Mouse (Mus musculus): ENCODE measurements around the gene Osbp. TPM values are rescaled to one million over a fixed set of nuclear protein-coding genes. Genes with fewer than 3 reads are reported as not detected.

Gene Osbp
- total and polyA plus RNA-seq, 3 experiments, result 33.8 to 95.1 (median 81.7) TPM

DNA sequence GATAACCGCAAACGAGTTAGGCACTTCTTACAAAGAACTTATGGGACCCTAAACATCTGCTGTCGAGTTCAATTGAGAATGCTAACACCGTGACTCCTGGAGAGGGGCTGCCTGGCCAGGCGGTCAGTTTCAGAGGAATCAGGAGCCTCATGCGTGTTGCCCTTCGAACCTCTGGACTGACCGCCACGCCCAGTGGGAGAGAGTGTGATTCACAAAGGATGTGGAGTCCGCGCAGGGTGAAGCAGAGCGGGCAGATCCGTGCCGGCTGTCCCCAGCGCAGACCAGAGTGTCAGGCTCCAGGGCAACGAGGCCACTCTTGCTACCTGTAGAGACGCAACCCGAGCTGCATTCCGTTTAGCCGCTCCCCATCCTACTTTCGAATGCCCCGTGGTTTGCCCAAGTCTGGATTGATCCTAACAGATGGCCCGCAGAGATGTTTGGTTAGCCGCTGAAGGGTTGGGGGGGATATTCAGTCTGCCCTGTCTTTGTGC, 44.6 kb downstream of the Osbp start:
- intact Hi-C loops (cut with DNase I), result loop anchor here (2.0 to 10.0 kb wide), 4 partner anchors 98 to 1828 kb away; partner anchors contain the start of genes Fads1, Lpxn, Patl1 and Zfp91

GRCm38 (mm10) chr19:12010916-12011559, 45.3 kb downstream of the Osbp start:
- H3K4me3 ChIP-seq, result peak overlapping the region; percentile 78
- H3K4me1 ChIP-seq (ENCODE audit: control insufficient read depth, insufficient read depth, low read length), result 0 out of 2 replicates have a peak, but pooled peaks cover 1% of the 10 kb centered on the region
- no peaks in the 10 kb centered on the region for H3K27me3 ChIP-seq (ENCODE audit: control insufficient read depth, insufficient read depth, low read length)
- H3K27ac ChIP-seq, result peak overlapping the region; percentile 69
- WGBS, result under 1% methylated on average over 26 of the region's 26 CpGs
- no peak for TF ChIP-seq CTCF (IDR thresholded peaks at IDR 0.05)
- no peak for TF ChIP-seq POLR2A (IDR thresholded peaks at IDR 0.05; ENCODE audit: insufficient read depth, low read depth, low read length)
- no peak for TF ChIP-seq EP300 (IDR thresholded peaks at IDR 0.05; ENCODE audit: insufficient read depth, low read depth, low read length)
- peak; percentile 76 to 79 for DNase-seq
- intact Hi-C loops (cut with DNase I), result loop anchor here (2.0 to 10.0 kb wide), 4 partner anchors 98 to 1829 kb away; partner anchors contain the start of genes Fads1, Lpxn, Patl1 and Zfp91
- H3K79me2 ChIP-seq (replicated peaks; ENCODE audit: control insufficient read depth, insufficient read depth, low read length), result no peaks in the 10 kb centered on the region
- H3K9ac ChIP-seq (ENCODE audit: low read depth, low read length), result peak overlapping the region; percentile 57
- no peaks in the 10 kb centered on the region for H3K36me3 ChIP-seq (ENCODE audit: control insufficient read depth, insufficient read depth, low read length)

More for the DNA sequence above, 44.6 kb downstream of the Osbp start:
- H3K4me1 ChIP-seq (ENCODE audit: control insufficient read depth, insufficient read depth, low read length), result 0 out of 2 replicates have a peak, but pooled peaks cover 1% of the 10 kb centered on the region
- H3K9ac ChIP-seq (ENCODE audit: low read depth, low read length), result peak overlapping the region; percentile 62
- H3K36me3 ChIP-seq (ENCODE audit: control insufficient read depth, insufficient read depth, low read length), result no peaks in the 10 kb centered on the region
- H3K79me2 ChIP-seq (replicated peaks; ENCODE audit: control insufficient read depth, insufficient read depth, low read length), result no peaks in the 10 kb centered on the region
- peak overlapping the region; percentile 78 for H3K4me3 ChIP-seq
- 0% methylated on average over 24 of the region's 24 CpGs for WGBS
- H3K27me3 ChIP-seq (ENCODE audit: control insufficient read depth, insufficient read depth, low read length), result no peaks in the 10 kb centered on the region
- DNase-seq, result peak; percentile 75 to 77
- H3K27ac ChIP-seq, result peak overlapping the region; percentile 69
- TF ChIP-seq POLR2A (IDR thresholded peaks at IDR 0.05; ENCODE audit: insufficient read depth, low read depth, low read length) (0 out of 2 replicates have a peak, but pooled peaks have one; percentile 39), EP300 (IDR thresholded peaks at IDR 0.05; ENCODE audit: insufficient read depth, low read depth, low read length) (no peak), CTCF (IDR thresholded peaks at IDR 0.05) (no peak)

DNA sequence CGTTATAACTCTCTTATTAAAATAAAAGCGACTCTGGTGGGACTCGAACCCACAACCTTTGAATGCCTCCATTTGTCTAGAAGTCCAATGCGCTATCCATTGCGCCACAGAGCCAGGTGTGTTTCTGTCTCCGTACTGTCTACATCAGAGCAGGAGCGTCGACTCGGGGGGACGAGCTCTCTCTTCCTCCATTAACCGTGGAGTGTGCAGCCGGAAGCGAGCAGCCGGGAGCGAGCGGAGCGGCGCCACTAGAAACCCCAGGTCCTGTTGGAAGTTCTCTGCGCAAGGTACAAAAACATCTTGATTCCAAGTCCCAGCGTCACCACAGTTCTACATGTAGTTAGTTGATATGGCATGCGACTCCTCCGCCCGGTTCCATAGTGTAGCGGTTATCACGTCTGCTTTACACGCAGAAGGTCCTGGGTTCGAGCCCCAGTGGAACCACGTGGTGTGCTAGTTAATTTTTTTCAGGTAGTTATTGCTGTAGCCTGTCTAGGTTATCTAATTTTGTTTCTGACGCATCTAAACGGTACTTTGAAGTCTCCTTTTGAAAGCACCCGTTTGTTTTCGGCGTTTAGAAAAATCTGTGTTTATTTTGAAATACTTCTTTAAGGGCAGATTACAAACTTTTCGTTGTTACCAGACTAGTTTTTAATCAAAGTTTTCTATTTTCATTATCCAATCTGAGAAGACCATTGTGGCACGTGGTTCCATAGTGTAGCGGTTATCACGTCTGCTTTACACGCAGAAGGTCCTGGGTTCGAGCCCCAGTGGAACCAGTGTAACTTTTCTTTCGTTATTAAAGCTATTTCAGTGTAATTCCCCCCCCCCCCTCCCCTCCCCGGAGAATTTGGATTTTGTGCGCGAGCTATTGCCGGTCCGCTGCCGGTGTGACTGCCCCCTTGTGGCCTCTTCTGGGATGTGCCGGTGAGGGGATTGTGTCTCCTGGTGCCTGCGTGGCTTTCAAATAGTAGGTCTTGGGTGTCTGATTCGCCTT, 46.1 kb downstream of the Osbp start:
- Histone ChIP-seq H3K27me3 (ENCODE audit: control insufficient read depth, insufficient read depth, low read length) (no peaks in the 10 kb centered on the region), H3K9ac (ENCODE audit: low read depth, low read length) (peak overlapping the region; percentile 84), H3K4me1 (ENCODE audit: control insufficient read depth, insufficient read depth, low read length) (0 out of 2 replicates have a peak, but pooled peaks cover 1% of the 10 kb centered on the region), H3K79me2 (replicated peaks; ENCODE audit: control insufficient read depth, insufficient read depth, low read length) (no peaks in the 10 kb centered on the region), H3K36me3 (ENCODE audit: control insufficient read depth, insufficient read depth, low read length) (no peaks in the 10 kb centered on the region), H3K27ac (peak overlapping the region; percentile 69), H3K4me3 (peak overlapping the region; percentile 78)
- WGBS, result under 1% methylated on average over 49 of the region's 49 CpGs
- TF ChIP-seq POLR2A (IDR thresholded peaks at IDR 0.05; ENCODE audit: insufficient read depth, low read depth, low read length) (no peak), CTCF (IDR thresholded peaks at IDR 0.05) (peak; percentile 70), EP300 (IDR thresholded peaks at IDR 0.05; ENCODE audit: insufficient read depth, low read depth, low read length) (peak; percentile 30; the same call in 1 of the 2 replicates)
- peak; percentile 89 for DNase-seq
- intact Hi-C loops (cut with DNase I), result loop anchor here (2.0 to 10.0 kb wide), 5 partner anchors 99 to 1830 kb away; partner anchors contain the start of genes Fads1, Lpxn, Mrpl16 and Patl1

GRCm38 (mm10) chr19:12012615-12013014, 46.9 kb downstream of the Osbp start:
- TF ChIP-seq POLR2A (IDR thresholded peaks at IDR 0.05; ENCODE audit: insufficient read depth, low read depth, low read length) (no peak), CTCF (IDR thresholded peaks at IDR 0.05) (no peak; the same call in 1 of the 2 replicates), EP300 (IDR thresholded peaks at IDR 0.05; ENCODE audit: insufficient read depth, low read depth, low read length) (no peak)
- 1% methylated on average over 10 of the region's 10 CpGs for WGBS
- Histone ChIP-seq H3K36me3 (ENCODE audit: control insufficient read depth, insufficient read depth, low read length) (no peaks in the 10 kb centered on the region), H3K27ac (peak overlapping the region; percentile 57), H3K4me3 (peak overlapping the region; percentile 66), H3K4me1 (ENCODE audit: control insufficient read depth, insufficient read depth, low read length) (0 out of 2 replicates have a peak, but pooled peaks cover 1% of the 10 kb centered on the region), H3K9ac (ENCODE audit: low read depth, low read length) (no peak overlapping the region), H3K79me2 (replicated peaks; ENCODE audit: control insufficient read depth, insufficient read depth, low read length) (no peaks in the 10 kb centered on the region), H3K27me3 (ENCODE audit: control insufficient read depth, insufficient read depth, low read length) (no peaks in the 10 kb centered on the region)
- no peak for DNase-seq
- intact Hi-C loops (cut with DNase I), result loop anchor here (2.0 to 10.0 kb wide), 4 partner anchors 242 to 1830 kb away; partner anchors contain the start of genes Fads1, Lpxn, Mrpl16 and Zfp91

GRCm38 (mm10) chr19:12013228-12013627, 47.5 kb downstream of the Osbp start:
- Histone ChIP-seq H3K9ac (ENCODE audit: low read depth, low read length) (peak overlapping the region; percentile 1; the same call in 1 of the 2 replicates), H3K4me3 (peak overlapping the region; percentile 33; the same call in 1 of the 2 replicates), H3K4me1 (ENCODE audit: control insufficient read depth, insufficient read depth, low read length) (0 out of 2 replicates have a peak, but pooled peaks cover 1% of the 10 kb centered on the region), H3K27ac (peak overlapping the region; percentile 53), H3K36me3 (ENCODE audit: control insufficient read depth, insufficient read depth, low read length) (no peaks in the 10 kb centered on the region), H3K79me2 (replicated peaks; ENCODE audit: control insufficient read depth, insufficient read depth, low read length) (no peaks in the 10 kb centered on the region), H3K27me3 (ENCODE audit: control insufficient read depth, insufficient read depth, low read length) (no peaks in the 10 kb centered on the region)
- intact Hi-C loops (cut with DNase I), result loop anchor here (2.0 to 10.0 kb wide), 4 partner anchors 242 to 1831 kb away; partner anchors contain the start of genes Fads1, Lpxn, Mrpl16 and Zfp91
- DNase-seq, result peak; percentile 65 to 77
- no peak for TF ChIP-seq CTCF (IDR thresholded peaks at IDR 0.05)
- TF ChIP-seq POLR2A (IDR thresholded peaks at IDR 0.05; ENCODE audit: insufficient read depth, low read depth, low read length), result peak; percentile 62
- 2% methylated on average over 12 of the region's 12 CpGs for WGBS

All from heart, adult 2 months (tissue).